Mouse (Mus musculus): ENCODE data around the gene Zc3h18. TPM values are rescaled to one million over a fixed set of nuclear protein-coding genes. Genes with fewer than 3 reads are reported as not detected.
A peak's percentile ranks its signal among the peaks of the same experiment; 100 is the strongest.

Zc3h18 gene
- polyA plus RNA-seq, 1 experiment from 2014 or later: 33.7 TPM

GRCm38 (mm10) chr8:122435375-122435774 lies 59.0 kb downstream of the Zc3h18 start:
- Histone ChIP-seq H3K9ac (ENCODE audit: low read depth, low read length) (no peak overlapping the region), H3K4me3 (replicated peaks; ENCODE audit: low read depth, low read length) (no peak overlapping the region), H3K36me3 (ENCODE audit: insufficient read depth, low read length) (0 out of 2 replicates have a peak, but pooled peaks cover 9% of the 10 kb centered on the region), H3K27ac (no peak overlapping the region), H3K9me3 (replicated peaks; ENCODE audit: low read length) (no peaks in the 10 kb centered on the region), H3K4me1 (replicated peaks; ENCODE audit: insufficient read depth, low read length) (peaks cover 23% of the 10 kb centered on the region), H3K4me2 (ENCODE audit: low read length) (no peak overlapping the region), H3K27me3 (ENCODE audit: insufficient read depth, low read length) (no peaks in the 10 kb centered on the region)
- peak; percentile 59 for TF ChIP-seq CTCF (IDR thresholded peaks at IDR 0.05; ENCODE audit: low read depth)
- 93% methylated on average over 6 of the region's 6 CpGs for WGBS
- no peak for DNase-seq (ENCODE audit: low spot score)
- ATAC-seq (replicated peaks; ENCODE audit: low FRiP score, low read depth): no peak

- Histone ChIP-seq H3K36me3 (ENCODE audit: insufficient read depth, low read length) (0 out of 2 replicates have a peak, but pooled peaks cover 9% of the 10 kb centered on the region), H3K4me1 (replicated peaks; ENCODE audit: insufficient read depth, low read length) (peaks cover 19% of the 10 kb centered on the region), H3K4me2 (ENCODE audit: low read length) (no peak overlapping the region), H3K27me3 (ENCODE audit: insufficient read depth, low read length) (no peaks in the 10 kb centered on the region), H3K27ac (no peak overlapping the region), H3K9me3 (replicated peaks; ENCODE audit: low read length) (no peaks in the 10 kb centered on the region), H3K9ac (ENCODE audit: low read depth, low read length) (no peak overlapping the region), H3K4me3 (replicated peaks; ENCODE audit: low read depth, low read length) (no peak overlapping the region)
- ATAC-seq (replicated peaks; ENCODE audit: low FRiP score, low read depth): no peak
- no peak for TF ChIP-seq CTCF (IDR thresholded peaks at IDR 0.05; ENCODE audit: low read depth)
- DNase-seq (ENCODE audit: low spot score): no peak
- 94% methylated on average over 9 of the region's 9 CpGs for WGBS
Measured at GRCm38 (mm10) chr8:122436146-122436545, 59.7 kb downstream of the Zc3h18 start.

- DNase-seq (ENCODE audit: low spot score) (no peak), ATAC-seq (replicated peaks; ENCODE audit: low FRiP score, low read depth) (no peak)
- peaks cover 14% of the 10 kb centered on the region for H3K4me1 ChIP-seq (replicated peaks; ENCODE audit: insufficient read depth, low read length)
- no peak for TF ChIP-seq CTCF (IDR thresholded peaks at IDR 0.05; ENCODE audit: low read depth)
- H3K4me2 ChIP-seq (ENCODE audit: low read length): no peak overlapping the region
- no peak overlapping the region for H3K27ac ChIP-seq
- H3K36me3 ChIP-seq (ENCODE audit: insufficient read depth, low read length): 0 out of 2 replicates have a peak, but pooled peaks cover 9% of the 10 kb centered on the region
- H3K27me3 ChIP-seq (ENCODE audit: insufficient read depth, low read length): no peaks in the 10 kb centered on the region
- no peak overlapping the region for H3K4me3 ChIP-seq (replicated peaks; ENCODE audit: low read depth, low read length)
- no peak overlapping the region for H3K9ac ChIP-seq (ENCODE audit: low read depth, low read length)
- 73% methylated on average over 20 of the region's 20 CpGs for WGBS
- H3K9me3 ChIP-seq (replicated peaks; ENCODE audit: low read length): no peaks in the 10 kb centered on the region
Measured at GRCm38 (mm10) chr8:122436586-122437125, 60.2 kb downstream of the Zc3h18 start.

GRCm38 (mm10) chr8:122437708-122438331 lies 61.4 kb downstream of the Zc3h18 start:
- 84% methylated on average over 13 of the region's 13 CpGs for WGBS
- peak overlapping the region; percentile 30; the same call in 1 of the 2 replicates for H3K4me2 ChIP-seq (ENCODE audit: low read length)
- H3K9ac ChIP-seq (ENCODE audit: low read depth, low read length): 0 out of 2 replicates have a peak overlapping the region, but pooled peaks have one; percentile 27
- ATAC-seq (replicated peaks; ENCODE audit: low FRiP score, low read depth) (no peak), DNase-seq (ENCODE audit: low spot score) (peak; percentile 71)
- H3K4me1 ChIP-seq (replicated peaks; ENCODE audit: insufficient read depth, low read length): peaks cover 12% of the 10 kb centered on the region; the same call in 1 of the 2 replicates
- H3K27ac ChIP-seq: peak overlapping the region; percentile 64; the same call in 1 of the 2 replicates
- no peak for TF ChIP-seq CTCF (IDR thresholded peaks at IDR 0.05; ENCODE audit: low read depth)
- 0 out of 2 replicates have a peak, but pooled peaks cover 9% of the 10 kb centered on the region for H3K36me3 ChIP-seq (ENCODE audit: insufficient read depth, low read length)
- H3K27me3 ChIP-seq (ENCODE audit: insufficient read depth, low read length): no peaks in the 10 kb centered on the region
- H3K9me3 ChIP-seq (replicated peaks; ENCODE audit: low read length): no peaks in the 10 kb centered on the region
- no peak overlapping the region for H3K4me3 ChIP-seq (replicated peaks; ENCODE audit: low read depth, low read length)

GRCm38 (mm10) chr8:122439336-122439735 lies 62.9 kb downstream of the Zc3h18 start:
- Histone ChIP-seq H3K4me3 (replicated peaks; ENCODE audit: low read depth, low read length) (no peak overlapping the region), H3K9me3 (replicated peaks; ENCODE audit: low read length) (no peaks in the 10 kb centered on the region), H3K4me2 (ENCODE audit: low read length) (no peak overlapping the region), H3K36me3 (ENCODE audit: insufficient read depth, low read length) (0 out of 2 replicates have a peak, but pooled peaks cover 9% of the 10 kb centered on the region), H3K4me1 (replicated peaks; ENCODE audit: insufficient read depth, low read length) (0 out of 2 replicates have a peak, but pooled peaks cover 11% of the 10 kb centered on the region), H3K9ac (ENCODE audit: low read depth, low read length) (no peak overlapping the region), H3K27me3 (ENCODE audit: insufficient read depth, low read length) (no peaks in the 10 kb centered on the region), H3K27ac (no peak overlapping the region)
- 93% methylated on average over 16 of the region's 16 CpGs for WGBS
- no peak for TF ChIP-seq CTCF (IDR thresholded peaks at IDR 0.05; ENCODE audit: low read depth)
- DNase-seq (ENCODE audit: low spot score) (no peak), ATAC-seq (replicated peaks; ENCODE audit: low FRiP score, low read depth) (no peak)

GRCm38 (mm10) chr8:122441326-122441725 lies 64.9 kb downstream of the Zc3h18 start:
- Histone ChIP-seq H3K4me1 (replicated peaks; ENCODE audit: insufficient read depth, low read length) (0 out of 2 replicates have a peak, but pooled peaks cover 11% of the 10 kb centered on the region), H3K9ac (ENCODE audit: low read depth, low read length) (no peak overlapping the region), H3K27me3 (ENCODE audit: insufficient read depth, low read length) (no peaks in the 10 kb centered on the region), H3K9me3 (replicated peaks; ENCODE audit: low read length) (no peaks in the 10 kb centered on the region), H3K4me2 (ENCODE audit: low read length) (no peak overlapping the region), H3K4me3 (replicated peaks; ENCODE audit: low read depth, low read length) (no peak overlapping the region), H3K27ac (no peak overlapping the region), H3K36me3 (ENCODE audit: insufficient read depth, low read length) (0 out of 2 replicates have a peak, but pooled peaks cover 6% of the 10 kb centered on the region)
- no peak for DNase-seq (ENCODE audit: low spot score)
- WGBS: 90% methylated on average over 1 of the region's 1 CpGs
- TF ChIP-seq CTCF (IDR thresholded peaks at IDR 0.05; ENCODE audit: low read depth): no peak
- ATAC-seq (replicated peaks; ENCODE audit: low FRiP score, low read depth): no peak

All from kidney, postnatal 0 days (tissue).